Mouse (Mus musculus) E14TG2a.4 (cell line): ENCODE data around the gene Zfp937.
"Not testable (repeated sequence)": the region's sequence is repeated elsewhere in the genome, so short reads cannot be mapped to it uniquely, and the experiment has no call there.

Source experiments
- CTCF ChIP-seq: conservative IDR thresholded peaks from 2 replicates; pipeline ENCODE4 v1.5.1; 2014; ENCODE audit warnings: low read length
- NANOG ChIP-seq: IDR thresholded peaks from 2 replicates; pipeline ENCODE4 v1.6.1; 2014; ENCODE audit warnings: borderline replicate concordance, low read length, mixed read lengths
- POU5F1 ChIP-seq: IDR thresholded peaks from 2 replicates; pipeline ENCODE4 v1.6.1; 2014; ENCODE audit warnings: low read length, borderline replicate concordance

DNA sequence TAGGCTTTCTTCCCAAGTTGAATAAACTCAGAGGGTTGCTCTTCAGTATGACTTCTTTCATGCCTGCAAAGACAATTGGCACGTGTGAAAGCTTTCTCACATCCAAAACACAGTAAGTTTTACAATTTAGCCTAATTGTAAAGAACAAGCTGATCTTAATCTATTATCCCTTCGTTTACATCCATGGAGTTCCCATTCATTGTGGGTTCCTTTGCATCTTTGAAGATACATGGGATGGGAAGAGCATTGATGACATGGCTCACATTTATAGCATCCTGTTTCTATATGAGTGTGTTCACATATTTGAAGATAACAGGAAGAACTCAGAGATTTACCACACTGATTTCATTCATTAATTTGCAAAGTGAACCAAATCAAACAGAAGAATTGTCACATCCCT is 37.6 kb downstream of the Zfp937 start, which contains the start of gene Gm21994:
- TF ChIP-seq CTCF, NANOG, POU5F1: not testable (repeated sequence)
